Mouse (Mus musculus): ENCODE results near the gene Col5a3. TPM values are rescaled to one million over a fixed set of nuclear protein-coding genes. Genes with fewer than 3 reads are reported as not detected.

The Col5a3 gene
- polyA plus RNA-seq, 1 experiment from 2014 or later, result 4.4 TPM

DNA sequence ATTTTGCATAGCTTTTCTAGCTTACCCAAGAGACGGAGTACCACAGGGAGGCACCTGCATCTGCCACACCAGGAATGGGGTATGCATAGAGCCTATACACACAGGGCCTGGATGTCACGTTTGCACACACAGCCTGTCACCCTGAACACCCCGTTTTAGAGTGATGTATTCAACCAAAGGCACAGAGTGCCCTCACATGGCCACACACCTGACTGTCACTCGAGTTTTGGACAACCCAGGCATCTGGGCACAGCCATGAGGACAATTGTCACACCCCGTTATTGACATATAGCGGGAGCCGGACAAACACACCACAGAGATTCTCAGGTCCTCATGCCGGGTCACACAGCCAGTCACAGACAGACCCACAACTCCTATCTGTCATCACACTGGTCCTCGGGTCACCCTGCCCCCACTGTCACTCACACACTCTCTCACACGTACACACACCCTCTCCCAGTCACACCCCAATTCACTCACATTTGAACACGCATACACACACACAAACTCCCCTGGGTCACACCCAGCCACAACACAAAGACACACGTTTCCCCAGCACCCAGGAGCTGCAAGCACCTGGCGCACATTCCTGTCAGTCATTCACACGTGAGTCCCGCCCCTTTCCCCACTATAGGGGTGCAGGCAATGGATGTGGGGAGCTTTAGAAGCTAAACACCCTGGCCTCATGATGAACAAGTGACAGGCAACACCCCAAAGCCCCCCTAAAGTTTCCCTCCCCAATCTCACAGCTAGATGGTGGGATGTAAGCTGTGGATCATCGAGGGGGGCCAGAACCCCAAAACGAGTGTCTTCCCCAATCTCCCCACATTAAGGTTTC is 69.5 kb downstream of the Col5a3 start:
- Histone ChIP-seq H3K4me1 (peaks cover 22% of the 10 kb centered on the region), H3K9ac (peak overlapping the region; percentile 46), H3K4me2 (peak overlapping the region; percentile 81), H3K9me3 (replicated peaks) (no peaks in the 10 kb centered on the region), H3K27ac (no peak overlapping the region), H3K36me3 (no peaks in the 10 kb centered on the region), H3K27me3 (peaks cover 68% of the 10 kb centered on the region), H3K4me3 (replicated peaks) (peak overlapping the region; percentile 51)
- 9% methylated on average over 17 of the region's 17 CpGs for WGBS
- ATAC-seq (replicated peaks; ENCODE audit: low FRiP score), result 0 out of 2 replicates have a peak, but pooled peaks have one; percentile 15

DNA sequence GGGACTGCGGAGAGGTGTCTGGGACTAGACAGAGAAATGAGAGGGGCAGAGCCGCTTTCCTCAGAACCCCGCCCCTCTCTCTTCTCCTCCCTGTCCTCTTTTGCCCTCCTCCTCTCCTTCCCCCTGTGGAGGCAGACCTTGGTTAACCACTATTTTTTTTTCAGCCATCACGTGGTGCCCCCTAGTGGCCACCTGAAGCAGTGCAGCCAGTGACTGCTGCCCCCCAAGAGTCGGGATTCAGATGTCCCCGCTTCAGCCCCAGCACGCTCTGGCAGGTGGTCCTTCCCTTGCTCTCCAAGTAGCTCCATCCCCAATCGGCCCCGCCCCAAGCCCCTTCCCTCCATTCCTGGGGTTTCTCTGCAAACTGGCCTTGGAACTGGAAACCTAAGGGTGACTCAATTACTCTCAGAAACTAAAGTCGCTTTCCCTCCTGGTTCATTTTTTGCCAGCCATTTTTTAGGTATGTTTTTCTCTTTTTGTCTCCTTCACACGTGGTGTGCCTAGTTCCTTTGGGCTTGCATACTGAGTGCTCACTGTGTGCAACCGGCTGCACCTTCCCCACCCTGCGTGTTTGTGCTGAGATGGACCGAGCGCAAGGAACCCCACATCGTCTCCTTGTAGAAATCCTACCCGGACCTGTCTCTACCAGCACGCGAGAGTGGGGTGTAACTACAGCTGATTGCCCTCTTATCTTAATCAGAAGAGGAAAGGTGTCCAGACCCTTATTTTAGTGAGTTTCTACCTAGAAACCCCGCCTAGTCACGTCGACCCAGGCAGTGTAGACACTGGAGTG is 70.7 kb downstream of the Col5a3 start:
- Histone ChIP-seq H3K27ac (no peak overlapping the region), H3K36me3 (no peaks in the 10 kb centered on the region), H3K27me3 (peaks cover 76% of the 10 kb centered on the region), H3K4me2 (no peak overlapping the region), H3K9me3 (replicated peaks) (no peaks in the 10 kb centered on the region), H3K4me1 (peaks cover 24% of the 10 kb centered on the region), H3K4me3 (replicated peaks) (no peak overlapping the region), H3K9ac (no peak overlapping the region)
- no peak for ATAC-seq (replicated peaks; ENCODE audit: low FRiP score)
- 12% methylated on average over 22 of the region's 22 CpGs for WGBS

DNA sequence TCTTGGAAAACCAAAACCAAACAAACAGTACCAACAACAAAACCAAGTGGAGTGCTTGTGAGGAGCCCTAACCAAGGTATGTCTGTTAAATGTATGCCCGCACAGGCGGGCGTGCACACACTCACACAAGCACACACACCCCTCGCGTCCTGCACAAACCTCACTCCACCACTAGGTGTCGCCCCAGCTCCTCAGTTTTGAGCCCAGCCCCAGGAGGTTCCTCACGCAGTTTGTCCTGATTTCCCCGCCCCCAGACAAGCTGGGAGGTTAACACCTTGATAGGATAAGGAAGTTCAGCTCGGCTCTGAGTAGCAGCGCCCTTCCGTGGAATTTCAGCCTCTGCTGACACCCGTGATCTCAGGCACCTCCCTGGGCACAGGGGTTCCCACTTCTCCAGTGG is 74.5 kb downstream of the Col5a3 start:
- Histone ChIP-seq H3K9ac (no peak overlapping the region), H3K27ac (no peak overlapping the region), H3K4me2 (peak overlapping the region; percentile 53), H3K27me3 (peaks cover 47% of the 10 kb centered on the region), H3K9me3 (replicated peaks) (no peaks in the 10 kb centered on the region), H3K4me1 (peaks cover 10% of the 10 kb centered on the region), H3K4me3 (replicated peaks) (0 out of 2 replicates have a peak overlapping the region, but pooled peaks have one; percentile 18), H3K36me3 (no peaks in the 10 kb centered on the region)
- 2% methylated on average over 12 of the region's 12 CpGs for WGBS
- ATAC-seq (replicated peaks; ENCODE audit: low FRiP score), result peak; percentile 71

DNA sequence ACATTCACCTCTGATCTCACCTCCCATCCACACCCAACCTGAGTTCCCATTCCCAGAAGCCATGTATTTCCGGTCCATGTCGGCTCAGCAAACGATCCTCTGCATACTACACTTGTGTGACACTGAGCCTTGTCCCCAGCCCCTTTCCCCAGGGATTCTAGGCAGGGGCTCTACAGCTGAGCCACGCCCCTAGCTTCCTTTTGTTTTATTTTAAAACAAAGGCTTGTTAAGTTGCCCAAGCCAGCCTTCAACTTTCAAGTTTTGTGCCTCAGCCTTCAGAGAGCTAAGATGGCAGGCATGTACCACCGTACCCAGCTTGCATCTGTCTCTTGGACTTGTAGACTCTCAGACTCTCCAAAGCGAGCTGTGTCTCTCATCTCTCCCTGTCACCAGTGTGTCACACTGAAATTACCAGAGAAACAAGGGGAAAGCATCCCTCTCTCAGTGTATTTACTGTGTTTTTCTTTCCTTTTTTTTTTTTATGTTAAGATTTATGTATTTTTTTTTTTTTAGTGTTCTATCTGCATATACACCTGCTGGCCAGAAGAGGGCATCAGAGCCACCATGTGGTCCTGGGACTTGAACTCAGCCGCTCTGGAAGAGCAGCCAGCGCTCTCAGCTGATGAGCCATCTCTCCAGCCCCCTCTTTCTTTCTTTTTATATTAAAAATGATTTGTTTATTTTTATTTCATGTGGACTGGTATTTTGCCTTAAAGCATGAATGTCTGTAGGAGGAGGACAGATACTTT is 76.4 kb downstream of the Col5a3 start:
- peaks cover 29% of the 10 kb centered on the region for H3K27me3 ChIP-seq
- no peaks in the 10 kb centered on the region for H3K9me3 ChIP-seq (replicated peaks)
- H3K4me2 ChIP-seq, result no peak overlapping the region
- no peak overlapping the region for H3K9ac ChIP-seq
- H3K4me3 ChIP-seq (replicated peaks), result no peak overlapping the region
- H3K27ac ChIP-seq, result no peak overlapping the region
- H3K4me1 ChIP-seq, result peaks cover 7% of the 10 kb centered on the region
- ATAC-seq (replicated peaks; ENCODE audit: low FRiP score), result no peak
- H3K36me3 ChIP-seq, result no peaks in the 10 kb centered on the region
- WGBS, result 45% methylated on average over 8 of the region's 8 CpGs

DNA sequence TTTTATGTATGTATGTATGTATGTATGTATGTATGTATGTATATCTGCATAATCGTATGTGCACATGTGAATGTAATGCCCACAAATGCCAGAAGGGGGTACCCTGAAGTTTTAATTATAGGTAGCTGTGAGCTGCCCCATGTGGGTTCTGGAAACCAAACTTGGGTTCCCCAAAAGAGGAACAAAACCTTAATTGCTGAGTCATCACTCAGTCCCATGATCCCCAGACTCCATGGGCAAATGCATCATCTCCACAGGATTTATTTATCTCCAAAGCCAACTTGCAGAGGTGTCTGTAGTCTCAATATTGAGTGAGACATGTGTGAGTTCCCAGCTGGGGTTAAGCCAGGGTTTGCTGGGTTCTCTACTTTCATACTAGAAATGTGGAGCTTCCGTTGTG is 77.6 kb downstream of the Col5a3 start:
- H3K4me2 ChIP-seq, result no peak overlapping the region
- no peak overlapping the region for H3K27ac ChIP-seq
- 95% methylated on average over 2 of the region's 2 CpGs for WGBS
- H3K9ac ChIP-seq, result no peak overlapping the region
- H3K9me3 ChIP-seq (replicated peaks), result no peaks in the 10 kb centered on the region
- H3K4me1 ChIP-seq, result peaks cover 7% of the 10 kb centered on the region
- H3K36me3 ChIP-seq, result no peaks in the 10 kb centered on the region
- H3K4me3 ChIP-seq (replicated peaks), result no peak overlapping the region
- H3K27me3 ChIP-seq, result peaks cover 20% of the 10 kb centered on the region
- ATAC-seq (replicated peaks; ENCODE audit: low FRiP score), result no peak

DNA sequence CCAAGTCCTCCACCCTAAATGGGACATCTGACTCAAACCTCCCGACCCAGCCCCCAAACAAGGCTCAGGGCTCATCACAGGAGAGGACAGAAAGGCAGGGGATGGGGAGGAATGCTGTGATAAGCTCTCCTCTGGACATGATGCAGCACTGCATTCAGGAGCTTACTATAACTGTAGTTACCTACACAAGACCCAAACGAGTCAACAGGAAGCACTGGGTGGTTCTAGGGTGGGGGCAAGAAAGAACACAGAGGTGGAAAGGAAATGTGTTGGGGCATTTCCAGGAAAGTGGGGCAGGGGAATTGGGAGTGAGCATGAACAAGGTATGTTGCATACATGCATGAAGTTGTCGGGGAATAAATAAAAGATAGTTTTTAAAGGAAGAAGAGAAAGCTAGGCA is 80.2 kb downstream of the Col5a3 start:
- Histone ChIP-seq H3K9ac (no peak overlapping the region), H3K27ac (no peak overlapping the region), H3K9me3 (replicated peaks) (no peaks in the 10 kb centered on the region), H3K4me3 (replicated peaks) (no peak overlapping the region), H3K4me2 (no peak overlapping the region), H3K36me3 (no peaks in the 10 kb centered on the region), H3K4me1 (no peaks in the 10 kb centered on the region), H3K27me3 (peaks cover 18% of the 10 kb centered on the region)
- no peak for ATAC-seq (replicated peaks; ENCODE audit: low FRiP score)
- WGBS, result 72% methylated on average over 3 of the region's 3 CpGs

DNA sequence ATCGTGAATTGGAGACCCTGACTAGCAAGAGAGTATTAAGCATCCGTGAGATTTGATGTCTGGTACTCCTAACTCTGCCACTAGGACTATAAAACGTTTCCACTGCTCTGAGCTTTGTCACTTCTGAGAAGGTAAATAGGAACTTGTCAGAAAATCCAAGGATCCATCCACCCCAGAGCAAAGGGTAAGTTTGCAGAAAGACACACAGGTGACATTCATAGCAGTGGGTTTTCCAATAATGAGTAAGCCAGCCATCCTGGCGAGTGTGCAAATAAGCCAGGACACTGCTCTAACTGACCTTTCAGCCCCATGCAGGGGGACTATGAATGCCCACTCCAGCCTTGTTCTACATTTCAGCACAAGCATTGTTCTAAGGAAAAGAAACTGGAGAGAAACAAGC is 83.1 kb downstream of the Col5a3 start:
- WGBS, result 67% methylated on average over 4 of the region's 4 CpGs

DNA sequence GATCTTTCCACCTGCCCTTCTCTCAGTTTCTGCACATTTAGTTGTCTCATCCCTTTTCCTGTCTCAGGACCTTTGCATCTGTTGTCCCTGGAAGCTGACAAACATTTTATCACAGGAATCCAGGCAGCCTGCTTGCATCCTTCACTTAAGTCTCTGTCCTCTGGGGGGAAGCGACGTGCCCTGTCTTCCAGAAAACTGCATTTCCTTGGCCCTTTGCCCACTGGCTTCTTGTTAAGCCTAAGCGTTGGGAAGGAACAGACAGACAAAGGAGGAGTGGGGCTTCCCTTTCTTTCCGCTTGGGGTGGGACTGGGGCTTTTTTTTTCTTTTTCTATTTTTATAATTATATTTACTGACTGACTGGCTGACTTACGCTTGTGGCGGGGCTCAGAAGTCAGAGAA is 85.4 kb downstream of the Col5a3 start:
- 38% methylated on average over 6 of the region's 6 CpGs for WGBS
- Histone ChIP-seq H3K27me3 (peaks cover 63% of the 10 kb centered on the region), H3K36me3 (no peaks in the 10 kb centered on the region), H3K4me2 (no peak overlapping the region), H3K4me1 (peaks cover 24% of the 10 kb centered on the region), H3K4me3 (replicated peaks) (no peak overlapping the region), H3K9ac (no peak overlapping the region), H3K27ac (no peak overlapping the region), H3K9me3 (replicated peaks) (no peaks in the 10 kb centered on the region)
- no peak for ATAC-seq (replicated peaks; ENCODE audit: low FRiP score)

More for the DNA sequence above, 83.1 kb downstream of the Col5a3 start:
- Histone ChIP-seq H3K4me3 (replicated peaks) (no peak overlapping the region), H3K4me2 (no peak overlapping the region), H3K36me3 (no peaks in the 10 kb centered on the region), H3K27ac (no peak overlapping the region), H3K4me1 (peaks cover 15% of the 10 kb centered on the region), H3K9me3 (replicated peaks) (no peaks in the 10 kb centered on the region), H3K9ac (no peak overlapping the region), H3K27me3 (peaks cover 39% of the 10 kb centered on the region)
- ATAC-seq (replicated peaks; ENCODE audit: low FRiP score), result no peak

DNA sequence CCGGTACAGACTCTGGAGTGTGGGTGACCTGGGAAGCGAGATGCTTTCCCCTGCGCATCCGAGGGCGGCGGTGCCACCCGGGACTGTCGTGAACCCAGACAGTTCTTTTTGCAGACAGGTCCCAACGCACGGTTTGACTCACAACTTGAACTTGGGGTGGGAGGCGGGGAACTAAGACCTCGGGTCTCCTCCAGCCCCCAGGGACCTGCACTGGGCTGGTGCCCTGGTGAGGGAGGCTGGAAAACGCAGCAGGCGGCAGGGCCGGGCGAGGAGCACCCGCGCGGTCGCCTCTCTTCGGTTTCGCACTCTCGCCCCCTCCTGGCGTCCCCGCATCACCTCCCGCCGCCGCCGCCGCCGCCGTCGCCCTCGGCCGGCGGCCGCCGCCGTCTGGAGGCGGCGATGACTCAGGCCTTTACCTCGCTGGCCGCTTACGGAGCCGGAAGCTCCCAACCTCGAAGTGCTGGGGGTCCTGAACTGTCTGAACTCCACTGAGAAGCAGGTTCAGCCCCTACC is 87.2 kb downstream of the Col5a3 start:
- peaks cover 68% of the 10 kb centered on the region for H3K27me3 ChIP-seq
- H3K27ac ChIP-seq, result no peak overlapping the region
- H3K36me3 ChIP-seq, result no peaks in the 10 kb centered on the region
- H3K4me3 ChIP-seq (replicated peaks), result peak overlapping the region; percentile 53
- ATAC-seq (replicated peaks; ENCODE audit: low FRiP score), result peak; percentile 78
- H3K4me2 ChIP-seq, result peak overlapping the region; percentile 100
- under 1% methylated on average over 46 of the region's 46 CpGs for WGBS
- H3K9me3 ChIP-seq (replicated peaks), result no peaks in the 10 kb centered on the region
- peak overlapping the region; percentile 35 for H3K9ac ChIP-seq
- H3K4me1 ChIP-seq, result peaks cover 24% of the 10 kb centered on the region

DNA sequence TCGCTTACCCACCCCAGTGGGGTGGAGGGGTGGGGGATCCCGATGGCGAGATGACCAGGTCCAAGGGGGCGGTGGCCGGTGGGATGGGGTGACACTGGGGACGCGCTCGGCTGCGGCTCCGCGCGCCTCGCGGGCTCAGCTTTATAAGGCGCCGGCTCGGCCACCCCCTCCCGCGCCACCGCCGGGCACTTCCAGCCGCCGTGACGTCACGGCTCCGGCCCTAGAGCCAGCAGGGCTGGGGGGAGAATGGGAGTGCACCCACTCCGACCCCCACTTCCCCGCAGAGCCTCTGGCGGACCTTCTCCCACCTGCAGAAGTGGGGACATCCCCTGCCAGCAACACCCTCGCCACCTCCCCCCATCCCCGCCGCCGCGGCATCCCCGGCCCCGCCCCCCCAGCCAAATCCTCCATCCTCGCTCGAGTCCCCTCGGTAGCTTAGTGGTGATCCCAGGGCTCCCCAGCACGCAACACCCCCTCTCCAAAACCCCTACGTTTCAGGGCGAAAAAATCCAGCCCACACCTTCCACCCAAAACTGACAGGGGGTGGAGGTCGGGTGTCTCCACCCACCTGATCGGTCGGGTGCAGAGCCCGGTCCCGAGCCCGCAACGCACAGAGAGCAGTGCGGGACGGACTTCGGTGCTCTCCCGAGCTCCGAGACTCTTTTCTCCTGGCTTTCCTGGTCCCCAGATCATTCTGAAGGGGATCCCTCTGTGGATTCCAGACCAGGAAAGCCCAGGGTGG is 87.8 kb downstream of the Col5a3 start:
- no peaks in the 10 kb centered on the region for H3K9me3 ChIP-seq (replicated peaks)
- ATAC-seq (replicated peaks; ENCODE audit: low FRiP score), result peak; percentile 43

More for the DNA sequence above, 87.8 kb downstream of the Col5a3 start:
- Histone ChIP-seq H3K27ac (no peak overlapping the region), H3K27me3 (peaks cover 68% of the 10 kb centered on the region), H3K36me3 (no peaks in the 10 kb centered on the region), H3K4me1 (peaks cover 24% of the 10 kb centered on the region), H3K4me2 (peak overlapping the region; percentile 100), H3K9ac (peak overlapping the region; percentile 35), H3K4me3 (replicated peaks) (peak overlapping the region; percentile 53)
- WGBS, result under 1% methylated on average over 54 of the region's 54 CpGs
